Mouse (Mus musculus): ENCODE measurements around the gene Olfr281.
"Not testable (repeated sequence)": the region's sequence is repeated elsewhere in the genome, so short reads cannot be mapped to it uniquely, and the experiment has no call there.

The Olfr281 gene

GRCm38 (mm10) chr15:98452288-98452687, at the start of gene Olfr281:
Gene Olfr281 (plus strand): TSS chr15:98452588.
- DNase-seq (ENCODE audit: low spot score): no peak

GRCm38 (mm10) chr15:98408406-98409060, 43.9 kb upstream of the Olfr281 start:
- DNase-seq (ENCODE audit: low spot score): no peak

DNA sequence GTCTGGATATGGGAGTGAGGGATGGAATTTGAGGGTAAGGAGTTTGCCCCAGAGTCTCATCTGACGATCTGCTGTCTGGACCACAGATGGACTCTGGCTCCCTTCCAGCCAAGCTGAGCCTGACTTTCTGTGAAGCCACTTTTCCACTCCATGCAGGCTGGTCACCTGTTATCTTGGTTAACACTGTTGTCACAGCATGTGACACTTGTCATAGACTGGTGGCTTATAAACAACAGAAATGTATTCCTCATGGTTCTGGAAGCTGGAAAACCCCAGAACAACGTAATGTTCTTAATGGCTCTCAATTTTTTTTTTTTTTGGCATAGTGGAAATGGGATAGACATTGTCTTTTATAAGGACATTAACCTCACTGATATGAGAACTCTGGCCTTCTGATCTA, 42.8 kb upstream of the Olfr281 start:
- DNase-seq (ENCODE audit: low spot score): no peak

DNA sequence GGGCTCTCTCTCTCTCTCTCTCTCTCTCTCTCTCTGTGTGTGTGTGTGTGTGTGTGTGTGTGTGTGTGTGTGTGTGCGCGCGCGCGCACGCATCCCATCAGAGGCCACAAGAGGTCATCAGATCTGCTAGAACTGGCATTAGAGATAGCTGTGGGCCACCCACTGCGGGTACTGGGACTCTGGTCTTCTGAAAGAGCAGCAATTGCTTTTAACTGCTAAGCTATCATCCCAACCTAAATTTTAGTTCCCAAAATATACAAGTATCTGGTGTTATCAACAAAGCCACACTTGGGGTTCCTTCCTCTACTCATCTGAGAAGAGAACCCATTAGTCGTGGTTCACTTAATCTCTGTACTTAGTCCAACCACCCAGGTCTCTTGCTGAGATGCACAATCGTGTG, 42.1 kb upstream of the Olfr281 start:
- no peak for DNase-seq (ENCODE audit: low spot score)

DNA sequence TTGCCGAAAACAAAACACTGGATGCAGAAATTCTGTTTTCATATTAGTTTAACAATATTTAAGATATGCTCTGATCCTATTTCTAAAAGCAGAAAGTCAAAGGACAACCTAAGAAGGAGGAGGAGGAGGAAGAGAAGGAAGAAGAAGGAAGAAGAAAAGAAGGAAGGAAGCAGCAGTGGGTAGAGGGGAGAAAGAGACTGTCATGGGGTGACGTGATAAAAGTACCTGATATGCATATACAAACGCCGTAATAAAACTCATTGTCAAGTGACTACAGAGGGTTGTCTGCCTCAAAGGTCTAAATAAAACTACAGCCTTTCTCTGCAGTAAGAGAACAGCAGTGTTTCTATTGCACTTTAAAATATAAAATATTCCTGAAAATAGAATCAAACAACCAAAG, 36.4 kb upstream of the Olfr281 start:
- no peak for DNase-seq (ENCODE audit: low spot score)

DNA sequence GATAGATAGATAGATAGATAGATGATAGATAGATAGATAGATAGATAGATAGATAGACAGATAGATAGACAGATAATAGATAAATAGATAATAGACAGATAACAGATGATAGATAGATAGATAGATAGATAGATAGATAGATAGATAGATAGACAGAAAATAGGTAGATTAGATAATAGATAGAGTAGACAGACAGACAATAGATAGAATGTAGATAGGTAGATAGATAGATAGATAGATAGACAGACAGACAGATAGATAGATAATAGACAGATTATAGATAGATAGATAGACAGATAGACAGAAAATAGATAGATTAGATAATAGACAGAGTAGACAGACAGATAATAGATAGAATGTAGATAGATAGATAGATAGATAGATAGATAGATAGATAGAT, 35.6 kb upstream of the Olfr281 start:
- DNase-seq (ENCODE audit: low spot score): not testable (repeated sequence)

GRCm38 (mm10) chr15:98417285-98417684, 35.1 kb upstream of the Olfr281 start:
- DNase-seq (ENCODE audit: low spot score): not testable (repeated sequence)

- no peak for DNase-seq (ENCODE audit: low spot score)
Measured at GRCm38 (mm10) chr15:98418096-98418495, 34.3 kb upstream of the Olfr281 start.

- DNase-seq (ENCODE audit: low spot score): no peak
Measured at GRCm38 (mm10) chr15:98420897-98421296, 31.5 kb upstream of the Olfr281 start.

DNA sequence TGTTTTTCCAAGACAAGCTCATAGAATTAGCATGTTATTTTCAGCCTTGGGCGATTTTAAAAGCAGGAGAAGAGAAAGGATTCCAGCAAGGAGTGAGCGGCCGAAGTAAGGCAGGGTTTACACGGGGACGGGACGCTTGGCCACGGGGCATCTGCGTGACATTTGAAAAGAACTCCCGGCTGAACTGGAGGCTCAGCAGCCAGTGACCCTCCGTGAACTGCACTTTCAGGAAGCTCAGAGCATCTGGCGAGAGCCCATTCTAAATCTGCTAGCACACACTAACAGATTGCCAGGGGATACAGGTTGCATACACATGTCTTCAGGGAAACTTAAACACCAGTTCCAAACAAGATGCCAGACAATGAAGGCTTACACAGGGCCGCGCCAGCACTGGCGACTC, 28.1 kb upstream of the Olfr281 start:
- DNase-seq (ENCODE audit: low spot score): no peak

GRCm38 (mm10) chr15:98424753-98425152, 27.6 kb upstream of the Olfr281 start:
- DNase-seq (ENCODE audit: low spot score): no peak

GRCm38 (mm10) chr15:98425188-98425587, 27.2 kb upstream of the Olfr281 start:
- no peak for DNase-seq (ENCODE audit: low spot score)

- DNase-seq (ENCODE audit: low spot score): not testable (repeated sequence)
Measured at GRCm38 (mm10) chr15:98430925-98431324, 21.5 kb upstream of the Olfr281 start, which contains the start of gene Olfr282. Gene Olfr282 (plus strand): TSS chr15:98431225.

GRCm38 (mm10) chr15:98444561-98444960, 7.8 kb upstream of the Olfr281 start:
- DNase-seq (ENCODE audit: low spot score): no peak

DNA sequence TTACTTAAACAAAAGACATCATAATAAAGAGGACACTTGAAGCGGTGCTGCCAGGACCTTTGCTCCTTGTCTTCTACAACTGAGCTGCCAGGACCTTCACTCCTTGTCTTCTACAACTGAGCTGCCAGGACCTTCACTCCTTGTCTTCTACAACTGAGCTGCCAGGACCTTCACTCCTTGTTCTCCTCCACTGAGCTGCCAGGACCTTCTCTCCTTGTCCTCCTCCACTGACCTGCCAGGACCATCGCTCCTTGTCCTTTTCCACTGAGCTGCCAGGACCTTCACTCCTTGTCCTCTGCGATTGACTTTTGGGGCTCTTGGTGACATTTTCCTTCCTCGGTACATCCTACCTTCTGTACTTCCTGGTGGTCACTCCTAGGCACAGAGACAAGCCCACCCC, 3.9 kb upstream of the Olfr281 start:
- no peak for DNase-seq (ENCODE audit: low spot score)

DNA sequence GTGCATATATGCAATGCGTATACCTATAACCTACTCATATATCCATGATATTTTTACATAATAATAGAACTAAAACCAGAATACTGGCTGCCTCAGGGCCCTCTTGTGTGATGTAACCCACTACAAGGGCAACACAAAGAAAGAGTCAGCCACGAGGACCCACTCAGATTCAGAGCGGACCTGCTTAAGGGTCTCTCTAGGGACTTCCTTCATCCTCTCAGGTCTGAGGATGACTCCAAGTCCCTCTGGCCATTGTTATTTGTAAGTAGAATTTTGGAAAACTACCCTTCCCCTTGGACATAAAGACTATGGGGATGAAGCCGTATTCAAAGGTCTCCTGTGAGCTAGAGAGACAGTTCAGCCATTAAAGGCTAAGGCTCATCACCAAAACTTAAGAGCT, 17.2 kb downstream of the Olfr281 start, which contains the start of gene OR5BS1P:
Gene OR5BS1P (plus strand): TSS at position 301 of the 400 bp plus-strand sequence.
- DNase-seq (ENCODE audit: low spot score): no peak

- no peak for DNase-seq (ENCODE audit: low spot score)
Measured at GRCm38 (mm10) chr15:98471539-98471938, 19.2 kb downstream of the Olfr281 start.

DNA sequence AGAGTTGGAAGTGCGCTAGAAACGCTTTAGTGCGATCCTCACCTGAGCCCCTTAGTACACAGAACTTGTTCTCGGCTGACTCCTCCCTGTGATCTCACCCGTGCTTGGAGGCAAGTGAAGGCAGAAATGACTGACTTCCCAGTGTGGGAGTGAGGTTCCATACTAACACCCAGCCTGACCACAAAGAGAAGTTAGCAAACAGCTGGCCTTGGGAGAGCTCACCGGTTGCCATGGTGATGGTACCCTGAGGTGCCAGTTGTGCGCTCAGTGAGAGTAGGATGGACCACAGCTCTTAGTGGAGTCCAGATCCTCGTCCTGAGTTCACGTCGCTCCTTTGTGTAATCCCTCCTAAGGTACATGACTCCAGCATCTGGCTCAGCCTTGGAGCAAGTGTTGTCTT, 22.6 kb downstream of the Olfr281 start:
- no peak for DNase-seq (ENCODE audit: low spot score)

DNA sequence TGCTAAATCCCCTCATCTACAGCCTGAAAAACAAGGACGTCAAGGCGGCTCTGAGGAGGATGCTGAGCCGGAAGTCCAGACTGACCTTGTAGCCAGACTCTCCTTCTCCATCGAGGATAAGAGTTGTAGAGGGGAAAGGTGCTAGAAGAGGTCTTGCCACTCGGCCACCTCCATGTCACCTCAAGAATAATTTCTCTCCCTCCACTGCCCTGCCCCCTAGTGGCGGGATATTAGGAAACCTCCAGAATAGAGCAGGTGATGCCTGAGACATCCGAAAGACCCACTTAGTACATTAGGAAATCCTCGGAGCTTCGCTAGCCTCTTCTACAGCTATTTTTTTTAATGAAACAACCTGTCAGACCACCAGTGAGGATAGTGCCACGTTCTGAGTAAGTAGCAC, 23.0 kb downstream of the Olfr281 start:
- no peak for DNase-seq (ENCODE audit: low spot score)

- no peak for DNase-seq (ENCODE audit: low spot score)
Measured at GRCm38 (mm10) chr15:98476281-98476680, 23.9 kb downstream of the Olfr281 start.

- DNase-seq (ENCODE audit: low spot score): no peak
Measured at GRCm38 (mm10) chr15:98479568-98480102, 27.2 kb downstream of the Olfr281 start.

GRCm38 (mm10) chr15:98482701-98483100, 30.3 kb downstream of the Olfr281 start, which contains the start of gene Lalba:
Gene Lalba (minus strand): TSS chr15:98482721.
- DNase-seq (ENCODE audit: low spot score): no peak

DNA sequence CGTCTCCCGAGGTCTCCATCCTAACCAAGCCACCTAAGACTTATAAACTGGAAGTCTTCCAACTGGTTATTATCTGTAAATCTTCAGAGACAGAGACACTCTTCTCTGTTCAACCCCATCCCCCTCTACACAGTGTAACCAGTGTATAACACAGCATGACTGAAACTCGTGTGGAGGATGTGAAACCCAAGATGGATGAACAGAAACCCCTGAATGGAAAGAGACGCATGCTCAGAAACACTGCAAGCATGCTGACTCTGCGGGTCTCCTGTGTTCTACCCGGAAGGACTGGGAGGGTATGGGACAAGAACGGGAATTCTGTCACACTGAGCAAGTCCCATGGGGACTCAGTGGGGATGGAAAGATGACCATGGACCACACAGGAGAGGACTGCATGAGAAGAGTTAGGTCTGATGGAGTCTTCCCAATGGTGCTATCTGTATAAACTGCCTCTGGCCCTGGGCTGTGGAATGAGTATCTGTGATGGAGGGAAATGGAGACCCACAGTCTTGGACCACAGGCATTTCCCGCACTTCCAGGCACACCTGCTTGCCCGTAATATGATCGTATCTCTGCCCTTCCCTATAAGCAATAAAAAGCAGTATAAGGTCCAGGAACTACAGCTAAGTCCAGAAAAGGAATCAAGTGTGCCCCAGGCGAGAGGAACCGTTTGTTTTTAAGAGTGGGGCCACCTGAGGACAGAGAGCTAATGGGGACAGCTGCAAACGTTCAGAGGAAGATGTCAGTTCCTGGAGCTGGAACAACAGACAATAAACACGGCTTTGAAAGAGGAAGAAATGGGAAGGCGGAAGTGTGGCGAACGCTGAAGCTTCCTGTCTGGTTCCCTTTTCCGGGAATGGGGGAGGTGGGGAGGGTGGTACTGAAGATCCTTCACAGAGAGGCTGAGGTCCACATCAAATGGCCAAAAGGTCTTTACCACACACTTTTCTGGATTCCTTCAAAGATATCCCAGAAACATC, 31.8 kb downstream of the Olfr281 start:
- DNase-seq (ENCODE audit: low spot score): no peak

Data from ovary, postnatal 10 days (tissue).